In genomic region chr2:38609310-38609709, GRCm38 (mm10) we compare ENCODE assay signal across 13 mouse cellular contexts. TPM values are rescaled to one million over a fixed set of nuclear protein-coding genes. Genes with fewer than 3 reads are reported as not detected.
A peak's percentile ranks its signal among the peaks of the same experiment; 100 is the strongest.
DNase-seq lines count a peak whose midpoint lies in the region; ATAC-seq and TF ChIP-seq lines count a peak whose summit lies in the region.
"Had no signal": no experiment of that assay in that cellular context is flagged by ENCODE, and none has a peak within 500 bp of the region (broad histone marks: within the 10 kb centered on the region; RNA-seq: fewer than 3 reads in every experiment).

No protein-coding gene starts in this region.

- H3K27ac ChIP-seq in heart, embryonic 10.5 days, result no peak overlapping the region
- 0 out of 2 replicates have a peak overlapping the region, but pooled peaks have one; percentile 17 for H3K27ac ChIP-seq in hindbrain, embryonic 11.5 days (ENCODE audit: low read depth, low read length)
- H3K27ac ChIP-seq in midbrain, embryonic 15.5 days, result peak overlapping the region; percentile 58
- H3K27ac ChIP-seq: intestine, embryonic 15.5 days had no signal

- no peaks in the 10 kb centered on the region for H3K27me3 ChIP-seq in heart, embryonic 10.5 days (ENCODE audit: insufficient read depth, poor library complexity, severe bottlenecking)
- no peaks in the 10 kb centered on the region for H3K27me3 ChIP-seq in hindbrain, embryonic 11.5 days (ENCODE audit: control insufficient read depth, insufficient read depth, low read length)
- no peaks in the 10 kb centered on the region for H3K27me3 ChIP-seq in midbrain, embryonic 15.5 days (replicated peaks)
- H3K27me3 ChIP-seq: intestine, embryonic 15.5 days had no signal

- H3K4me3 ChIP-seq in heart, embryonic 10.5 days, result no peak overlapping the region
- H3K4me3 ChIP-seq in hindbrain, embryonic 11.5 days (ENCODE audit: low read depth, low read length), result no peak overlapping the region
- H3K4me3 ChIP-seq in midbrain, embryonic 15.5 days, result no peak overlapping the region
- H3K4me3 ChIP-seq: intestine, embryonic 15.5 days had no signal

- intact Hi-C loops in heart, postnatal 10 days (cut with DNase I), result no loop called here

- no peaks in the 10 kb centered on the region for H3K9me3 ChIP-seq in heart, embryonic 10.5 days
- H3K9me3 ChIP-seq in hindbrain, embryonic 11.5 days (ENCODE audit: control insufficient read depth, low read length), result no peaks in the 10 kb centered on the region
- no peaks in the 10 kb centered on the region for H3K9me3 ChIP-seq in midbrain, embryonic 15.5 days
- H3K9me3 ChIP-seq: intestine, embryonic 15.5 days had no signal

- DNase-seq in heart, embryonic 10.5 days (ENCODE audit: low spot score), result peak; percentile 19
- DNase-seq in heart, postnatal 10 days, result no peak
- DNase-seq in brain, embryonic 14.5 days (ENCODE audit: low read depth), result peak; percentile 80
- DNase-seq in hindbrain, embryonic 11.5 days (ENCODE audit: low spot score), result no peak
- DNase-seq in adrenal gland, adult (ENCODE audit: inconsistent age in 2 of 2, low spot score in 1 of 2), result no peak
- DNase-seq in thymus, postnatal 36 days, result no peak
- no peak for DNase-seq in embryo, embryonic 9.5 days (ENCODE audit: extremely low spot score)
- DNase-seq: cerebellum, adult 8-10 months; heart, adult 18-20 months; heart, postnatal 14 days; right cerebral cortex, postnatal 14 days had no signal

- TF ChIP-seq CTCF in brain, embryonic 14.5 days (IDR thresholded peaks at IDR 0.05; ENCODE audit: borderline replicate concordance, extremely low read depth, insufficient read depth, insufficient read length), result no peak

- no peak overlapping the region for H3K4me2 ChIP-seq in hindbrain, embryonic 11.5 days (replicated peaks; ENCODE audit: low read depth, low read length)
- no peak overlapping the region for H3K4me2 ChIP-seq in midbrain, embryonic 15.5 days
- H3K4me2 ChIP-seq: intestine, embryonic 15.5 days had no signal

- H3K9ac ChIP-seq in hindbrain, embryonic 11.5 days (ENCODE audit: low read depth, low read length), result no peak overlapping the region
- no peak overlapping the region for H3K9ac ChIP-seq in midbrain, embryonic 15.5 days
- H3K9ac ChIP-seq: intestine, embryonic 15.5 days had no signal

- H3K4me1 ChIP-seq in heart, embryonic 10.5 days, result peaks cover 13% of the 10 kb centered on the region
- 0 out of 2 replicates have a peak, but pooled peaks cover 2% of the 10 kb centered on the region for H3K4me1 ChIP-seq in hindbrain, embryonic 11.5 days (replicated peaks; ENCODE audit: control insufficient read depth, insufficient read depth, low read length)
- peaks cover 22% of the 10 kb centered on the region for H3K4me1 ChIP-seq in midbrain, embryonic 15.5 days
- H3K4me1 ChIP-seq: intestine, embryonic 15.5 days had no signal

- TF ChIP-seq POLR2A in brain, embryonic 14.5 days (IDR thresholded peaks at IDR 0.05; ENCODE audit: borderline replicate concordance, extremely low read depth, insufficient read depth, insufficient read length, poor library complexity, severe bottlenecking), result no peak

- WGBS in heart, embryonic 10.5 days, result 94% methylated on average over 11 of the region's 11 CpGs
- 71% methylated on average over 11 of the region's 11 CpGs for WGBS in hindbrain, embryonic 11.5 days
- 26% methylated on average over 11 of the region's 11 CpGs for WGBS in midbrain, embryonic 15.5 days

- ATAC-seq in hindbrain, embryonic 11.5 days (ENCODE audit: low FRiP score), result peak; percentile 71
- peak; percentile 80 for ATAC-seq in midbrain, embryonic 15.5 days (replicated peaks)
- ATAC-seq: intestine, embryonic 15.5 days had no signal

- peaks cover 33% of the 10 kb centered on the region for H3K36me3 ChIP-seq in heart, embryonic 10.5 days
- H3K36me3 ChIP-seq in hindbrain, embryonic 11.5 days (ENCODE audit: control insufficient read depth, insufficient read depth, low read length), result no peaks in the 10 kb centered on the region
- H3K36me3 ChIP-seq in midbrain, embryonic 15.5 days (replicated peaks), result no peaks in the 10 kb centered on the region

RNA-seq across cellular contexts. Expression of gene Psmb7, which starts 34.6 kb away (rescaled TPM):
- polyA plus RNA-seq in heart, embryonic 10.5 days (2016; fragmentation: Nextera tagmentation; extraction: Ambion mirVana), result 262 and 309 TPM in 2 replicates
- total RNA-seq in heart, postnatal 10 days (2021), result 100 to 1,000 TPM; 253 to 257 TPM
- 265 and 300 TPM in 2 replicates for polyA plus RNA-seq in brain, embryonic 14.5 days (2012; rRNA removed)
- polyA plus RNA-seq in hindbrain, embryonic 11.5 days (2014; fragmentation: Nextera tagmentation; extraction: Ambion mirVana), result 355 and 367 TPM in 2 replicates
- 260 and 270 TPM in 2 replicates for polyA plus RNA-seq in midbrain, embryonic 15.5 days (2015; fragmentation: Nextera tagmentation; extraction: Ambion mirVana)

Comparison
In these comparisons a context has a peak if more than half of its experiments do, and no peak if none do; other contexts are left out.
1. DNase-seq: peak in heart, embryonic 10.5 days (single experiment) and brain, embryonic 14.5 days (single experiment); none in heart, postnatal 10 days (0 of 2), hindbrain, embryonic 11.5 days (single experiment), adrenal gland, adult (0 of 2), thymus, postnatal 36 days (0 of 2) and embryo, embryonic 9.5 days (single experiment).